Mouse (Mus musculus): ENCODE measurements around the gene Itih3.

Gene Itih3

GRCm38 (mm10) chr14:30902628-30903027 lies 20.9 kb downstream of the Itih3 start:
- DNase-seq (ENCODE audit: low read depth, low spot score): no peak

GRCm38 (mm10) chr14:30899972-30900371 lies 23.6 kb downstream of the Itih3 start:
- no peak for DNase-seq (ENCODE audit: low read depth, low spot score)

DNA sequence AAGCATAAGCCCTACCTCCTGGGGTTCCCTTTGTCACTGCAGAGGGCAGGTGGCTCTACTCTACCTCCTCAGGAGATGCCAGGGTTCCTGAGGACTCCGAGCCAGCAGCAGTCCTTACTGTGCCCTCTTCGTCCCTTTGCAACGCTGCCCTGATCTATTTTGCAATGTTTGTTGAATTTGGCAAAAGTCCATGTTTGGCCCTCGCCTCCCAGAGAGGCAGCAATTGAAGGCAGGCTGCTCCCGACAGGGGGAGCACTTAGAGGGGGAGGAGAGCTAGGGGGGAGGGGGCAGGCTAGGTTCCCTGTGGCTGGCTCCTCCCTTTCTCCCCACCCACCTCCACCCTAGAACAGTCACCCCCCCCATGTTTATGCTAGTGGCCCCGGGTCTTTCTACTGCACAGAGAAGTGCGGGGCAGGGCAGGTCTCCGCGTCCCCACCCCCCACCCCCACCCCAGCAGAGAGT lies 35.3 kb downstream of the Itih3 start:
- no peak for DNase-seq (ENCODE audit: low read depth, low spot score)

- no peak for DNase-seq (ENCODE audit: low read depth, low spot score)
Measured at GRCm38 (mm10) chr14:30886204-30886603, 37.4 kb downstream of the Itih3 start, which contains the start of gene Itih4. Gene Itih4 (plus strand): TSS chr14:30886476.

GRCm38 (mm10) chr14:30885298-30885697 lies 38.3 kb downstream of the Itih3 start:
- DNase-seq (ENCODE audit: low read depth, low spot score): no peak

DNA sequence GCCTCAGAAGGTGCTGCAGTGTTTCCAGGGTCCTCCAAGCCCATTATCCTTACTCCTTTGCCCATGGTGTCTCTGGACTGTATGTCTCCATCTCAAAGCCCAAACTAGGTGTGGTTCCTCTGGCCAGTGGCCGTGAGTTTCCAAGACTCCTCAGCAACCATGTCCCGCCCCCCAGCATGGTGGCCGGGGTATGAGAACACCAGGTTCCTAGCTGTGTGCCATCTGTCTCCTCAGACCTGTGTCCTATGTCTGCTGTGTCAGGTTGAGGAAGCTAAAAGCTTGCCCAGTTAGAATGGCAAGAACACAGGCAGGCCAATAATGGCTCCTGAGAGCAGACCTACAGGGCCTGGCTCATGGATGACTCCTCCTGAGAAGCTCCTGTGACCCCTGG lies 41.8 kb downstream of the Itih3 start:
- no peak for DNase-seq (ENCODE audit: low read depth, low spot score)

- DNase-seq (ENCODE audit: low read depth, low spot score): no peak
Measured at GRCm38 (mm10) chr14:30880811-30881717, 42.5 kb downstream of the Itih3 start.

GRCm38 (mm10) chr14:30880251-30880650 lies 43.3 kb downstream of the Itih3 start:
- DNase-seq (ENCODE audit: low read depth, low spot score): no peak

DNA sequence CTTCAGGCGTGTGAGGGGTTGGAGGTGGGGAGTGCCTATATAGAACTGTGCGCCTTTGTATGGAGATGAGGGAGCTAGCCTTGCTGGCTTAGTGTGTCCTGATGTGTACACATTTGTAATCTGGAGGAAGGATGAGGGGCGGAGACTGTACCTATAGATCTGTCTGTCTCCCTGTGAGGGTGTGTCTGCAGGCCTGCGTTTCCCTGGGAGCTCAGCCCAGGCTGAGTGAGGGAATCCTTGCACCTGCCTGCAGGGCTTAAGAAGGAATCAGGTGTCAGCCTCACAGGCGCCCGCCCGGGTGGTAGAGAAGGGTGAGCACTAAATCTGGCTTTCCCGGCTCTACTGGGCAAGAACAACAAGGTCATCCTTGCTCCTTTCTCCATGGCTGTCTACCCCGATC lies 43.8 kb downstream of the Itih3 start:
- DNase-seq (ENCODE audit: low read depth, low spot score): no peak

DNA sequence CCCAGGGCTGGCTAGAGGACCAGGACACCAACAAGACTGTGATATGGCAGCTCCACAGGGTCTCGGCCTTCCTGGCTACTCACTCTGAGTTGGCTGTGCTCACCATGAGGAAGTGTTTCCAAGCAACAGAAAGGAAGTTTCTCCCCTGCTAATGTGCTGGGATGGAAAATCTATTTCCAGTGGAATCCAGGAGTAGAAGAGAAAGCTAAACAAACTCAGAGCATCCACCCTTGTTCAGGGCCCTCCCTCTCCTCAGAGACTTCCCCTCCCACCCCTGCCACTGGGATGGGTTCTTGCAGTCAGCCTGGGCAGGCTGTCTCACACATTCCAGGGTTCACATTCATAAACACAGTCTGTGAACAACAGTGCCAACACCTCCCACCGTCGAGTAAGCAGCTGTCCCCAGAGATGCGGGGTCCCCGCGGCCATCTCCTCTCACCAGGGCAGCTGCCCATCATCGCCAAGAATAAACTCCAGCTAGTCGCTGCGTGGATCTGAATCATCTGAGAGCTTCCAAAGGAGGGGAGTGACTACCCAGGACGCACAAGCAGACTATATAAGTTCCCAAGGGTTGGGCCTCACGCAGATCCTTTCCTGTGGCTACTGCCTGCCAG lies 44.5 kb downstream of the Itih3 start, which contains the start of gene Mustn1:
TSS of gene Mustn1 (plus strand) at position 243 of the 614 bp plus-strand sequence.
- no peak for DNase-seq (ENCODE audit: low read depth, low spot score)

- no peak for DNase-seq (ENCODE audit: low read depth, low spot score)
Measured at GRCm38 (mm10) chr14:30877827-30878226, 45.7 kb downstream of the Itih3 start.

DNA sequence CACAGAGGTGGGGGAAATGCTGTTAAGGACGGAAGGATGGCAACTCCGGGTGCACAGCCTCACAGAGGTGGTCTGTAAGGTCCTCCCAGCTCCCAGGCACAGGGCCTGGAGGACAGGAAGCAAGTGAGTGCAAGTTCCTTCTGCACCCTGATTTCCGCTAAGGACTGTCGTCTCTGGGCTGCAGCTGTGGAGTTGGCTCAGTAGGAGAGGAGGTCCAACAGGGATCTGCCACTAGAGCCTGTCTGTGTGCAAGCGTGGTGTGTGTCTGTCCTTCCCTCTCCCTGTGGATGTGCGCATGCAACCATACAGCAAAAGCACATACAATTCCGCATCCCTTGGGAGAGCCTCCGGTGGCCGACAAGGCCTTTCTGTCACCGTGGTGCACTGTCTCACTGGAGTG lies 47.1 kb downstream of the Itih3 start:
- no peak for DNase-seq (ENCODE audit: low read depth, low spot score)

- DNase-seq (ENCODE audit: low read depth, low spot score): no peak
Measured at GRCm38 (mm10) chr14:30875955-30876354, 47.6 kb downstream of the Itih3 start.

DNA sequence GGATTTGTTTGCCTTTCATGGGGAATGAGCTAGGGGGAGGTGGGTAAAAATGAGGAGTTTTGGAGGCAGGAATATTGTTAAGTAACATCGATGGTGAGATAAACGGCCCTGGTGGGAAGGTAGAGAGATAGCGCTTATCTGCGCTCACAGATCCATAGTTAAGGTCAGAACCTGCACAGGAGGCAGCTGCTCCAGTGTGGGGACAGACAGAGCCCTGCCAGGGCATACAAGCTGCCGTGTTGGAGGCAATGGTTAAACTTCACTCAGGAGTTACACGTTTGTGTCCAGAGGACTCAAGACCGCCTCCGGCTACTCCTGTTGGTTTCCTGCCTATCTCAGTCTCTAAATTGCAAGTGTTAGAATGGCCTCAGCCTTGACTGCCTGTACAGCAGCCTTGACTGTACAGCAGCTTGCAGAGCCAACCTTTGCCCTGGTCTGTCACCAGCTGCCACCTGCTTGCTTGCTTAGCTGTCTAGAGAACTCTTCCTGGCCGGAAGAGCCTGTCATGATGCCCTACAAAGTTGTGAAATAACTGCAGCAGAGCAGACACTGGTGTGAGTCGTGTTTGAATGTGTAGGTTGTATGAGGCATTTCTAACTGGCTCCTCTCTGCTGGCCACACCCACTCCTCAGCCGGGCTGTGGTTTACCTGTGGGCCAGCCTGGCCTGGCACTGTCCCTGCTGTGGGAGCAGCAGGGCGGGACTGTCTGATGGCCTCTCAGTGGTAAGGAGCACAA lies 48.3 kb downstream of the Itih3 start:
- DNase-seq (ENCODE audit: low read depth, low spot score): no peak

GRCm38 (mm10) chr14:30874095-30874700 lies 49.4 kb downstream of the Itih3 start:
- DNase-seq (ENCODE audit: low read depth, low spot score): no peak

DNA sequence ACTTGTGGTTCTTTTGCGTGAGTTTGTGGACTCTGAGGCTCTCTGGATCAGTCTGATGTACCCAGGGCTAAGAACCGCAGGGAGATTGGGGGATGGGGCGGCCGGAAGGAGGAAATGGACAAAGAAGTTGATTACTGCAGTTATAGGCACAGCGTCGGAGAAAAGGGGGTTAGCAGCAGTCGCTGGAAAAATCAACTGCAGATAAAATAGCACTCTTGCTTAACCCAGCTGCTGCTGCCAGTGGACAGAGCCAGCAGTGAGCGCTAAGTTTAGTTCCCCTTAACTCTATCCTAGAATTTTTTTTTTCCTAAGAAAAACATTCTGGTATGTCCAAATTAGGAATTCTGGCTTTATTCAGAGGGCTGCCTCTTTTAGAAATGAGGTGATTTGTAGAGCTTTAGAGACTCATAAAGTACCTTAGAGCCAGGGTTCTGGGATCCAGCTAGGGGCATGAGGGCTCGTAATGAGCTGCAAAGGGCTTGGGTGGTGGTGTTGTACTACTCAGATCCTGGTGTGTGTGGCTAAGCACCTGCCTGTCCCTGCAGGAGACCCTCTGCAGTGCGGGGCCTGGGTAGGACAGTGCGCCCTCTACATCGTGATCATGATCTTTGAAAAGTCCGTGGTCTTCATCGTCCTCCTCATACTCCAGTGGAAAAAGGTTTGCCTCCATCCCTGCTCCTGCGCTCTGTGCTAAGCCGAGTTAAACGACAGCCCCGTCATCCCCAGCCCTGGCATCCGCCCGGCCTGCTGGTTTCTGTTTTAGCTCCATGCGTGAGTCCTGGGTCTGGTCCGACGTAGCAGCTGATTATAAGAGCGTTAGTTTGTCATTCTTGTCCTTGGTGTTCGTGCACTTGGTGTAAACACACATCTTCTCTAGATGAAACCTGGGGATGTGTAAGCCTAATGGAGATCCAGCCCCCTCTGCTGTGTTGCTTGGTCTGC lies 53.1 kb downstream of the Itih3 start:
- DNase-seq (ENCODE audit: low read depth, low spot score): no peak

DNA sequence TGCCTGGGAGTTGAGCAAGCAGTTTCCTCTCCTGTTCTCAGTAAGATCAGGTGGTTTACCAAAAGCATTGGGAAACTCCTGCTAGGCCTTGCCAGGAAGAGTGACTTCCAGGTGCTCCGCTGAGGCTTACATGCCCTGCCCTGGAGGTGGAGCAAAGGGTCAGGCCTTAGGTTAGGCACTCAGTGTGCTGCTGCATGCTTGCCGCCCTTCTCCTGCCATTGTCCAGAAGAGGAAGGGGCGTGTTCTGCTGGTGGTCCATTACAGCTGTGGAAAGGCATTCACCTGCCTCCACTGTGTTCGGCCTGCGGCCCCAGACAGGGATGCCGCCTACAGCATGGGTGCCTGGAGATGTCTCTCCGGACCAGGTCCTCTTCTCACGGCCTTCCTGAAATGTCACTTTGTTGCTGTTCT lies 54.2 kb downstream of the Itih3 start:
- DNase-seq (ENCODE audit: low read depth, low spot score): no peak

DNA sequence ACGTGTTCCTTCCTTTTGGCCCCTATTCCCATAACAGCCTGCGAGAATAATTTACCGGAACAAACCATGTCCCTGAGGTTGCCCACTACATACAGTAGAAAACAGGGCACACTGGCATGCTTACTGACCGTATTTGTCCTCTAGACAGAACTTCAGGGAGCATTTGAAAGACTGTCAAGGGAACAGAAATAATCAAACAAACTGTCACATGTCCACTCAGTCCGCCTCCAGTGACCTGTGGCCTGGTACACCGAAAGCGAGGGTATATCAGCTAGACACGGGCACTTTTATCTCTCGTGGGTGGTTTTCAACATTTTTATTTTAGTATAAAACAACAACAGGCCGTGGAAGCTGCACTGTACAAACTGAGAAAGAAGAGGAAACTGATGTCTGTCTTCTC lies 54.7 kb downstream of the Itih3 start:
- no peak for DNase-seq (ENCODE audit: low read depth, low spot score)

- peak; percentile 48 for DNase-seq (ENCODE audit: low read depth, low spot score)
Measured at GRCm38 (mm10) chr14:30867042-30867441, 56.5 kb downstream of the Itih3 start.

GRCm38 (mm10) chr14:30865311-30865710 lies 58.2 kb downstream of the Itih3 start:
- DNase-seq (ENCODE audit: low read depth, low spot score): no peak

- no peak for DNase-seq (ENCODE audit: low read depth, low spot score)
Measured at GRCm38 (mm10) chr14:30862368-30862767, 61.2 kb downstream of the Itih3 start.
